Mouse (Mus musculus) neural tube, embryonic 11.5 days (tissue): ENCODE measurements at regions not wholly inside any gene's neighbourhood (a gene's known extent, or its start where the extent isn't known, plus 50 kb on each side); places are given as distances from the start of the nearest gene placed in this dataset.
A peak's percentile ranks its signal among the peaks of the same experiment; 100 is the strongest.

Experiments
- ATAC-seq: fragments of 200-750 bp; cut with Nextera tagmentation; 2 replicates; pipeline ENCODE4 v1.8.0; 2017; ENCODE audit warnings: moderate number of reproducible peaks, mild to moderate bottlenecking, moderate TSS enrichment, moderate library complexity; ENCODE audit not compliant: insufficient read depth, low FRiP score, low TSS enrichment
- DNase-seq: peaks from one replicate; pipeline ENCODE4 v3.0.0-alpha.2; 2015; ENCODE audit warnings: low spot score
- H3K27ac ChIP-seq: fragments of 300-500 bp; sonication (generic); 2 replicates; pipeline ENCODE4 v1.5.1; 2014; ENCODE audit warnings: low read depth, mild to moderate bottlenecking, low read length
- H3K27me3 ChIP-seq: fragments of 300-500 bp; sonication (generic); 2 replicates; pipeline ENCODE4 v1.6.1; 2014; ENCODE audit warnings: mild to moderate bottlenecking, low read length, mixed read lengths; ENCODE audit not compliant: control insufficient read depth, insufficient read depth
- H3K36me3 ChIP-seq: fragments of 300-500 bp; sonication (generic); 2 replicates; pipeline ENCODE4 v1.6.1; 2014; ENCODE audit warnings: mild to moderate bottlenecking, low read length, moderate library complexity, mixed read lengths; ENCODE audit not compliant: control insufficient read depth, insufficient read depth
- H3K4me1 ChIP-seq: fragments of 300-500 bp; sonication (generic); 2 replicates; pipeline ENCODE4 v1.6.1; 2014; ENCODE audit warnings: low read length, mixed read lengths; ENCODE audit not compliant: control insufficient read depth, insufficient read depth
- H3K4me2 ChIP-seq: fragments of 300-500 bp; sonication (generic); 2 replicates; pipeline ENCODE4 v1.6.1; 2014; ENCODE audit warnings: low read depth, mild to moderate bottlenecking, moderate library complexity
- H3K4me3 ChIP-seq: fragments of 300-500 bp; sonication (generic); 2 replicates; pipeline ENCODE4 v1.5.1; 2014; ENCODE audit warnings: low read depth, low read length
- H3K9ac ChIP-seq: fragments of 300-500 bp; sonication (generic); 2 replicates; pipeline ENCODE4 v1.6.1; 2014; ENCODE audit warnings: mild to moderate bottlenecking, low read length
- H3K9me3 ChIP-seq: fragments of 300-500 bp; sonication (generic); 2 replicates; pipeline ENCODE4 v1.6.1; 2016; ENCODE audit warnings: low read length; ENCODE audit not compliant: control insufficient read depth
- WGBS: fragments of 180-500 bp; shearing (Covaris S2); extraction: QIAGEN DNeasy Blood & Tissue Kit; methylation state at CpG from one replicate; pipeline ENCODE4 v1.1.7; 2014; 5-methylcytosine and 5-hydroxymethylcytosine counted together

DNA sequence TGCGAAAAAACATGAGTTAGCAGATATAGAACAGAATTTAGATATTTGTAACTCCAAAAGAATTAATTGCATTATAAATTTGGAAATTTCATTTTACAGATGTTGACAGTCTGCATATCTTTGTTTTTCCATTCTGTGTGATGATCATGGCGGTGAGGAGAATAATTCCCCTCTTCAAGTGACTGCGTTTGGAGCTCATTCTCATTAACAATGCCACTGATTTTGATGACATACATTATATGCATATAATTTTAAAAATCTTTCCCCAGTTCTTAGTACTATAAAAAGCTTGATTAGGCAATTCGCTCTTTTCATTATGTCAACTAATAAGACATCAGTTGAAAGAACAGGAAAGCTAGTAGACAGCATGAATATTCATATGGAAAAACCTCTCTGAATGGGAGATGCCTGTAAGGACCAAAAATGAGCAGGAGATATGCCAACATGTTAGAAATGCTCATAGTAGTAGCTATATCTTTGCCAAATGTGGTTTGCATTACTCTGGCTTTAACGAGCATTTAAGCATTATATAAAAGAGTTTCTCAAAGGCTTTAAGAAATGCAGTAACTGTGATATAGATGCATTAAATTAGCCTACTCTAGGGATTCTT is 849.2 kb upstream of the Cldn34c4 start:
- H3K4me2 ChIP-seq = no peak overlapping the region
- no peaks in the 10 kb centered on the region for H3K9me3 ChIP-seq
- no peak overlapping the region for H3K27ac ChIP-seq
- H3K4me3 ChIP-seq = no peak overlapping the region
- ATAC-seq (no peak), DNase-seq (no peak)
- no peak overlapping the region for H3K9ac ChIP-seq
- H3K4me1 ChIP-seq = no peaks in the 10 kb centered on the region
- WGBS = 89% methylated on average over 5 of the region's 5 CpGs
- H3K27me3 ChIP-seq = no peaks in the 10 kb centered on the region
- H3K36me3 ChIP-seq = no peaks in the 10 kb centered on the region

DNA sequence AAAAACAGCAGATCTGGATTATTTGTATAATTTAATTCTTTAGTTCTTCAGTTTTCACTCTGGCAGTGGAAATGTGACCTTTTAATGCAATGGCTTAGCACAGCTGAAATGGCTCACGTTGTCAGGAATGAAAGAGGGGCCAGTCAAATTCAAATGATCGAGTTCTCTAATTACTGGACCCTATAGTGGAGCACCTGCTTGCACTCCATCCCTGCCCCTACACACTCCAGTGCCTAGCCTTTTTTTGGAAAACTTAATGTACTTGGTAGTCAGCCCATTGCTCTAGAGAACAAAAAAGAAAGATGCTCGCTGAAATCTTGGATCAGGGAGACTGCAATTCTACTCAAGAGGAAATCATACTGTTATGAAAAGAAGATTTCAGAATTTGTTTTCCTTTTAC is 841.0 kb upstream of the Cldn34c4 start:
- H3K4me1 ChIP-seq = no peaks in the 10 kb centered on the region
- DNase-seq (no peak), ATAC-seq (no peak)
- no peak overlapping the region for H3K4me3 ChIP-seq
- WGBS = 41% methylated on average over 3 of the region's 3 CpGs
- H3K27me3 ChIP-seq = no peaks in the 10 kb centered on the region
- no peak overlapping the region for H3K27ac ChIP-seq
- no peak overlapping the region for H3K4me2 ChIP-seq
- H3K36me3 ChIP-seq = no peaks in the 10 kb centered on the region
- H3K9me3 ChIP-seq = no peaks in the 10 kb centered on the region
- H3K9ac ChIP-seq = no peak overlapping the region

DNA sequence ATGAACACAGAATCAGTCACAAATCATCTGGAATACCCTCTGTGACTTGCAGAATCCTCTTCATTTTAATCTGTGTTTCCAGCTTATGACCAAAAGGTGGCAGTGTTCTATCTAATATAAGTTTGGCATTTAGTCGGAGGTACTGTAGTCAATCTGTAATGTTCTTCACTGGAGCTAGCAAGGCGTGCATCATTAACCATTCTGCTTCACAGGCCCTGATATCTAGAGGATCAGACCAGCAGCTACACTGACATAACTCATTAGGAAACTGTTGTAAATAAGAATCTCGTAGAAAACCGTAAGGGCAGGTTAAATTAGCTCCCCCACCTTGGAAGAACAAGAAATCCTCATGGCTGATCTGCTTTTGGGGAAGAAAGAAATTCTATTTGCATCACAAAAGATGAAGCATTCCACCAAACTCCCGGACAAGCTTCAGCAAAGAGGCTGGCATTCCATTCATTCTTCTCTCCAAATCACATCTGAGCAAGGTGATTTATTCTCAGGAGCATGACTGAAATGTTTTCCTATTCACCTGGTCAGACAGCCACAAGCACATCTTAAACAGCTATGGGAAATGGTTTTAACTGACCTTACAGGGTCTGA is 840.0 kb upstream of the Cldn34c4 start:
- DNase-seq = peak; percentile 14
- H3K4me2 ChIP-seq = no peak overlapping the region
- no peak overlapping the region for H3K4me3 ChIP-seq
- no peak overlapping the region for H3K27ac ChIP-seq
- whole genome bisulfite sequencing = 8% methylated on average over 5 of the region's 5 CpGs
- no peaks in the 10 kb centered on the region for H3K9me3 ChIP-seq
- peak; percentile 53; the same call in 1 of the 2 replicates for ATAC-seq
- H3K27me3 ChIP-seq = no peaks in the 10 kb centered on the region
- no peaks in the 10 kb centered on the region for H3K4me1 ChIP-seq
- H3K36me3 ChIP-seq = no peaks in the 10 kb centered on the region
- H3K9ac ChIP-seq = no peak overlapping the region
